ENCODE assay signal across 8 mouse cellular contexts in the genomic region with DNA sequence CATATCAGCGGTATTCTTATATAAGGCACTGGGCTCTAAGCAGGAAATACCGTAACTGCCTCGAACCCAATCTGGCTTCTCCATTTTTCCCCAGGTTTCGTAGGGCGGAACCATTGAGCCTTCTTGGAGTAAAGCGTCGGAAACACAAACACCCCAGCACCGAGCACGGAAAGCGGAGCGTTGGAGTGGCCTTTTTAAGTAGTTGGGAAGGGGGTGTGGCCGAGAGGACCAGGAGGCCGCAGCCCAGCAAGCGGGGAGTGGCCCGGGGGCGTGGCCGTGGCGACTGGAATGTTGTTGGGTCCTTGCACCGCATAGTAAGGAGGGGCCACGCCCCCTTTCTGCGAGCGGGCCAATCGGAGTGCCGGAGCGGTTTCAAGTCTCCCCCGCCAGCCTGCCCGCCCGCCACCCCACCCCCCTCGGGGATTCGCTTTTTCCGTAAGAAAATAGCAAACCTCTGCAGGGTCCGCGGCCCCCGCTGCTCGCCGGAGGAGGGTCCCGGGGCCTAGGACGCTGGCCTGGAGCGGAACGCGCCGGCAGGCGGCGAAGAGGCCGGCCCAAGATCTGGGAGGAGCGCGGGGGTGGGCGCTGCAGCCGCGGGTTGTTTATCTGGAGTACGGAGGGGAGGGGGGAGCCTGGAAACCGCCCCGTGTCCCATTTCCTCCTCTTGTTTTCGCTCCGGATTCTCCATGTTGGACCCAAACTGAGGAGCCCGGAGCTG. TPM values are rescaled to one million over a fixed set of nuclear protein-coding genes. Genes with fewer than 3 reads are reported as not detected.
A peak's percentile ranks its signal among the peaks of the same experiment; 100 is the strongest.
DNase-seq lines count a peak whose midpoint lies in the region; ATAC-seq and TF ChIP-seq lines count a peak whose summit lies in the region.

A gene (plus strand): TSS at position 441 of the 718 bp plus-strand sequence.

- TF ChIP-seq POLR2A in bone marrow macrophage, adult 2 months (IDR thresholded peaks at IDR 0.05; ENCODE audit: borderline replicate concordance, low read depth, low read length) = no peak; the same call in 1 of the 2 replicates
- TF ChIP-seq POLR2A in embryonic fibroblast, embryonic 13.5 days (IDR thresholded peaks at IDR 0.05; ENCODE audit: low read depth, low read length) = peak; percentile 99

- ATAC-seq in kidney, embryonic 14.5 days (ENCODE audit: low FRiP score, low TSS enrichment) = peak; percentile 92
- ATAC-seq in limb, embryonic 15.5 days (ENCODE audit: insufficient number of reproducible peaks, low FRiP score, low TSS enrichment, low read depth) = peak; percentile 94

- peaks cover 26% of the 10 kb centered on the region for H3K4me1 ChIP-seq in bone marrow macrophage, adult 2 months (ENCODE audit: control insufficient read depth, insufficient read depth, low read length)
- H3K4me1 ChIP-seq in embryonic fibroblast, embryonic 13.5 days (ENCODE audit: control insufficient read depth, insufficient read depth, low read length) = peaks cover 13% of the 10 kb centered on the region
- peaks cover 42% of the 10 kb centered on the region for H3K4me1 ChIP-seq in kidney, embryonic 14.5 days (ENCODE audit: control insufficient read depth, insufficient read depth, low read length)
- H3K4me1 ChIP-seq in limb, embryonic 15.5 days = peaks cover 48% of the 10 kb centered on the region

- no peak for TF ChIP-seq CTCF in bone marrow macrophage, adult 2 months (IDR thresholded peaks at IDR 0.05; ENCODE audit: low read depth, low read length)
- no peak for TF ChIP-seq CTCF in embryonic fibroblast, embryonic 13.5 days (IDR thresholded peaks at IDR 0.05; ENCODE audit: borderline replicate concordance, insufficient read depth, low read length)

- H3K27me3 ChIP-seq in kidney, embryonic 14.5 days (ENCODE audit: control insufficient read depth, insufficient read depth, low read length) = no peaks in the 10 kb centered on the region
- no peaks in the 10 kb centered on the region for H3K27me3 ChIP-seq in limb, embryonic 15.5 days

- 0% methylated on average over 51 of the region's 56 CpGs for WGBS in kidney, embryonic 14.5 days
- WGBS in limb, embryonic 15.5 days = under 1% methylated on average over 44 of the region's 56 CpGs

- H3K27ac ChIP-seq in bone marrow macrophage, adult 2 months (ENCODE audit: insufficient read depth, low read depth, low read length) = peak within 1 kb of the TSS; percentile 97
- H3K27ac ChIP-seq in embryonic fibroblast, embryonic 13.5 days (ENCODE audit: insufficient read depth, low read length) = peak within 1 kb of the TSS; percentile 98
- peak within 1 kb of the TSS; percentile 100 for H3K27ac ChIP-seq in kidney, embryonic 14.5 days (ENCODE audit: low read depth, low read length)
- peak within 1 kb of the TSS; percentile 100 for H3K27ac ChIP-seq in limb, embryonic 15.5 days

- 0 out of 2 replicates have a peak, but pooled peaks cover 3% of the 10 kb centered on the region for H3K36me3 ChIP-seq in kidney, embryonic 14.5 days (ENCODE audit: control insufficient read depth, insufficient read depth, low read length)
- no peaks in the 10 kb centered on the region for H3K36me3 ChIP-seq in limb, embryonic 15.5 days

- peak; percentile 98 for DNase-seq in A20 (ENCODE audit: low read depth, low spot score)
- peak; percentile 100 for DNase-seq in heart, adult 9 months (ENCODE audit: low spot score in 2 of 2)
- DNase-seq in monocyte, adult 2 months (ENCODE audit: low read depth in 1 of 2, low spot score in 2 of 2) = peak; percentile 89
- DNase-seq in spleen, postnatal 36 days (ENCODE audit: low spot score in 2 of 2) = peak; percentile 97 to 98

- peak within 1 kb of the TSS; percentile 81 for H3K4me3 ChIP-seq in bone marrow macrophage, adult 2 months (ENCODE audit: insufficient read depth, low read length)
- H3K4me3 ChIP-seq in embryonic fibroblast, embryonic 13.5 days (ENCODE audit: insufficient read depth, low read length) = peak within 1 kb of the TSS; percentile 91
- H3K4me3 ChIP-seq in kidney, embryonic 14.5 days (ENCODE audit: low read length) = peak within 1 kb of the TSS; percentile 98
- peak within 1 kb of the TSS; percentile 86 for H3K4me3 ChIP-seq in limb, embryonic 15.5 days

- H3K4me2 ChIP-seq in kidney, embryonic 14.5 days (replicated peaks; ENCODE audit: low read depth, low read length) = peak within 1 kb of the TSS; percentile 79
- peak within 1 kb of the TSS; percentile 91 for H3K4me2 ChIP-seq in limb, embryonic 15.5 days

- no peaks in the 10 kb centered on the region for H3K9me3 ChIP-seq in kidney, embryonic 14.5 days (ENCODE audit: control insufficient read depth, low read length)
- no peaks in the 10 kb centered on the region for H3K9me3 ChIP-seq in limb, embryonic 15.5 days

- H3K9ac ChIP-seq in kidney, embryonic 14.5 days (ENCODE audit: low read depth, low read length) = peak within 1 kb of the TSS; percentile 99
- peak within 1 kb of the TSS; percentile 99 for H3K9ac ChIP-seq in limb, embryonic 15.5 days

RNA-seq across cellular contexts. Expression of the gene that starts here (rescaled TPM):
- 117 and 123 TPM in 2 replicates for polyA plus RNA-seq in bone marrow macrophage, adult 2 months (2012; ENCODE audit: insufficient read depth, insufficient read length, missing spikeins)
- 152 and 208 TPM in 2 replicates for polyA plus RNA-seq in embryonic fibroblast, embryonic 13.5 days (2011; ENCODE audit: insufficient read length, low read depth, missing spikeins)
- 81.1 and 112 TPM in 2 replicates for polyA plus RNA-seq in kidney, embryonic 14.5 days (2014; fragmentation: Nextera tagmentation; extraction: Ambion mirVana)
- polyA plus RNA-seq in limb, embryonic 15.5 days (2015; fragmentation: Nextera tagmentation; extraction: Ambion mirVana) = 72.2 and 85.8 TPM in 2 replicates

Comparison
In these comparisons a context has a peak if more than half of its experiments do, and no peak if none do; other contexts are left out.
1. Peak in every context shown above with its lines: DNase-seq, ATAC-seq, H3K4me3 ChIP-seq and H3K27ac ChIP-seq.